Mouse (Mus musculus): ENCODE results near the gene Cwc25.
"Not testable (repeated sequence)": the region's sequence is repeated elsewhere in the genome, so short reads cannot be mapped to it uniquely, and the experiment has no call there.

Gene Cwc25

GRCm38 (mm10) chr11:97801409-97802193, 35.2 kb upstream of the Cwc25 start:
- DNase-seq (ENCODE audit: low spot score in 2 of 2) = no peak

GRCm38 (mm10) chr11:97800691-97801408, 34.5 kb upstream of the Cwc25 start:
- no peak for DNase-seq (ENCODE audit: low spot score in 2 of 2)

GRCm38 (mm10) chr11:97799994-97800690, 33.8 kb upstream of the Cwc25 start:
- DNase-seq (ENCODE audit: low spot score in 2 of 2) = peak in 1 of 2 experiments; percentile 51

GRCm38 (mm10) chr11:97799146-97799993, 33.0 kb upstream of the Cwc25 start:
- peak; percentile 69 to 84 for DNase-seq (ENCODE audit: low spot score in 2 of 2)

GRCm38 (mm10) chr11:97798782-97799145, 32.4 kb upstream of the Cwc25 start, which contains the start of gene Lasp1:
Gene Lasp1, plus strand, starts transcription at chr11:97799000.
- DNase-seq (ENCODE audit: low spot score in 2 of 2) = peak; percentile 85 to 92

- DNase-seq (ENCODE audit: low spot score in 2 of 2) = no peak
Measured at GRCm38 (mm10) chr11:97798083-97798435, 31.7 kb upstream of the Cwc25 start.

- DNase-seq (ENCODE audit: low spot score in 2 of 2) = no peak
Measured at GRCm38 (mm10) chr11:97797369-97798082, 31.2 kb upstream of the Cwc25 start.

GRCm38 (mm10) chr11:97796910-97797309, 30.6 kb upstream of the Cwc25 start:
- DNase-seq (ENCODE audit: low spot score in 2 of 2) = peak; percentile 47 to 70

GRCm38 (mm10) chr11:97793165-97793564, 26.8 kb upstream of the Cwc25 start:
- DNase-seq (ENCODE audit: low spot score in 2 of 2) = no peak

GRCm38 (mm10) chr11:97790778-97791438, 24.6 kb upstream of the Cwc25 start:
- DNase-seq (ENCODE audit: low spot score in 2 of 2) = not testable (repeated sequence)

GRCm38 (mm10) chr11:97789727-97790126, 23.4 kb upstream of the Cwc25 start:
- DNase-seq (ENCODE audit: low spot score in 2 of 2) = no peak

GRCm38 (mm10) chr11:97787961-97788360, 21.6 kb upstream of the Cwc25 start:
- no peak for DNase-seq (ENCODE audit: low spot score in 2 of 2)

GRCm38 (mm10) chr11:97782564-97782895, 16.2 kb upstream of the Cwc25 start:
- DNase-seq (ENCODE audit: low spot score in 2 of 2) = no peak

- peak; percentile 99 to 100 for DNase-seq (ENCODE audit: low spot score in 2 of 2)
Measured at GRCm38 (mm10) chr11:97781832-97782563, 15.6 kb upstream of the Cwc25 start, which contains the start of gene Rpl23. Gene Rpl23, minus strand, starts transcription at chr11:97782437.

GRCm38 (mm10) chr11:97781478-97781831, 15.1 kb upstream of the Cwc25 start:
- no peak for DNase-seq (ENCODE audit: low spot score in 2 of 2)

- DNase-seq (ENCODE audit: low spot score in 2 of 2) = no peak
Measured at GRCm38 (mm10) chr11:97779968-97780701, 13.8 kb upstream of the Cwc25 start.

GRCm38 (mm10) chr11:97778918-97779317, 12.6 kb upstream of the Cwc25 start:
- no peak for DNase-seq (ENCODE audit: low spot score in 2 of 2)

GRCm38 (mm10) chr11:97777129-97777529, 10.8 kb upstream of the Cwc25 start:
- DNase-seq (ENCODE audit: low spot score in 2 of 2) = no peak

- DNase-seq (ENCODE audit: low spot score in 2 of 2) = no peak
Measured at GRCm38 (mm10) chr11:97776497-97777128, 10.3 kb upstream of the Cwc25 start.

All from cerebellum, postnatal 4 days (tissue).